Mouse (Mus musculus) myocyte (in vitro differentiated cells): ENCODE data around the gene Gata2. TPM values are rescaled to one million over a fixed set of nuclear protein-coding genes. Genes with fewer than 3 reads are reported as not detected.

Source experiments
- H3K27me3 ChIP-seq: one replicate; pipeline ENCODE4 v1.6.1; 2011; ENCODE audit not compliant: control insufficient read depth, insufficient read depth, insufficient read length
- H3K36me3 ChIP-seq: one replicate; pipeline ENCODE4 v1.6.1; 2011; ENCODE audit not compliant: control insufficient read depth, insufficient read depth
- H3K4me2 ChIP-seq: one replicate; pipeline ENCODE4 v1.6.1; 2011; ENCODE audit warnings: low read depth, control low read depth
- H3K4me3 ChIP-seq: one replicate; pipeline ENCODE4 v1.5.1; 2011; ENCODE audit warnings: mild to moderate bottlenecking, control low read depth, moderate library complexity
- H3K79me2 ChIP-seq: one replicate; pipeline ENCODE4 v1.6.1; 2011; ENCODE audit not compliant: control insufficient read depth, insufficient read depth
- H3ac ChIP-seq: one replicate; pipeline ENCODE4 v1.6.1; 2011; ENCODE audit not compliant: control insufficient read depth, insufficient read length
- CEBPB ChIP-seq: IDR thresholded peaks from 2 replicates; pipeline ENCODE4 v1.6.1; 2011; ENCODE audit warnings: mild to moderate bottlenecking, moderate library complexity; ENCODE audit not compliant: poor library complexity, insufficient read depth, severe bottlenecking
- E2F4 ChIP-seq: IDR thresholded peaks from one replicate; pipeline ENCODE4 v1.6.1; 2011; ENCODE audit warnings: mild to moderate bottlenecking, control low read depth, moderate library complexity; ENCODE audit not compliant: insufficient read depth
- MAX ChIP-seq: IDR thresholded peaks from one replicate; pipeline ENCODE4 v1.6.1; 2011; ENCODE audit warnings: low read depth, mild to moderate bottlenecking, control low read depth
- MYOD1 ChIP-seq, 3 experiments: IDR thresholded peaks; one replicate each; pipeline ENCODE4 v1.6.1; 2011; ENCODE audit warnings: control low read depth in 2 of 3, low read depth in 2 of 3, mild to moderate bottlenecking in 2 of 3, moderate library complexity in 1 of 3; ENCODE audit not compliant: insufficient read length in 2 of 3, control insufficient read depth in 1 of 3
- MYOG ChIP-seq, 3 experiments: IDR thresholded peaks; one replicate each; pipeline ENCODE4 v1.6.1; 2011; ENCODE audit warnings: control low read depth in 2 of 3, low read depth in 2 of 3, mild to moderate bottlenecking in 2 of 3; ENCODE audit not compliant: insufficient read length in 2 of 3, control insufficient read depth in 1 of 3, insufficient read depth in 1 of 3
- POLR2A ChIP-seq: IDR thresholded peaks from one replicate; pipeline ENCODE4 v1.6.1; 2011; ENCODE audit warnings: low read depth, mild to moderate bottlenecking, control low read depth, moderate library complexity; ENCODE audit not compliant: insufficient read length
- POLR2AphosphoS2 ChIP-seq: IDR thresholded peaks from one replicate; pipeline ENCODE4 v1.6.1; 2011; ENCODE audit warnings: low read depth, control low read depth; ENCODE audit not compliant: insufficient read length
- REST ChIP-seq: IDR thresholded peaks from one replicate; pipeline ENCODE4 v1.6.1; 2011; ENCODE audit warnings: mild to moderate bottlenecking, control low read depth, moderate library complexity; ENCODE audit not compliant: insufficient read depth, insufficient read length
- SRF ChIP-seq: IDR thresholded peaks from one replicate; pipeline ENCODE4 v1.6.1; 2011; ENCODE audit warnings: low read depth; ENCODE audit not compliant: control insufficient read depth, insufficient read length
- TCF12 ChIP-seq: IDR thresholded peaks from one replicate; pipeline ENCODE4 v1.6.1; 2011; ENCODE audit warnings: mild to moderate bottlenecking, control low read depth; ENCODE audit not compliant: poor library complexity, insufficient read depth, severe bottlenecking
- TCF3 ChIP-seq: IDR thresholded peaks from one replicate; pipeline ENCODE4 v1.6.1; 2011; ENCODE audit warnings: low read depth, control low read depth; ENCODE audit not compliant: insufficient read length
- USF1 ChIP-seq: IDR thresholded peaks from one replicate; pipeline ENCODE4 v1.6.1; 2011; ENCODE audit warnings: low read depth, mild to moderate bottlenecking, control low read depth, moderate library complexity
- polyA plus RNA-seq: library from polyadenylated mRNA; unstranded; fragments of >200 nt; fragmentation: generic; extraction: Trizol; gene quantifications from one replicate; pipeline ENCODE4 v1.2.1, GENCODE M21; 2012; ENCODE audit warnings: missing spikeins

Gene Gata2
- polyA plus RNA-seq, 1 experiment: 19.3 TPM

DNA sequence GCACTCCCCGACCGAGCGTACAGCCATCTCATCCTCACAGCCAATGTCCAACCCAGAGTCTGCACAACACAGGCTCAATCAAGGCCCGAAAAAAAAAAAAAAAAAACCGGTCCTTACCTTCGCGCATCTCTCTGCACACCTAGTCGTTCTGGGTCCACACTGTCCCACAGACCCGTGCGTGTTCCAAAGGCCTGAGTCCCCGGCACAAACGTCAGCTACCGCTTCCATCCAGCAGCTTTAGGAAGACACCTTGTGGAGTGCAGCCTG, 3.7 kb upstream of the Gata2 start:
- TF ChIP-seq CEBPB (no peak), POLR2A (no peak), TCF3 (no peak), REST (no peak), MYOG (IDR thresholded peaks at IDR 0.05; ENCODE audit: control insufficient read depth in 1 of 3, insufficient read depth in 1 of 3, insufficient read length in 2 of 3, low read depth in 2 of 3) (no peak), MAX (no peak), TCF12 (no peak), E2F4 (no peak), USF1 (no peak), SRF (no peak), POLR2AphosphoS2 (no peak), MYOD1 (IDR thresholded peaks at IDR 0.05; ENCODE audit: control insufficient read depth in 1 of 3, insufficient read length in 2 of 3, low read depth in 2 of 3) (no peak)
- Histone ChIP-seq H3K36me3 (no peaks in the 10 kb centered on the region), H3K79me2 (no peaks in the 10 kb centered on the region), H3K4me3 (no peak overlapping the region), H3K4me2 (no peak overlapping the region), H3K27me3 (no peaks in the 10 kb centered on the region), H3ac (no peak overlapping the region)

- TF ChIP-seq E2F4: no peak
- no peak for TF ChIP-seq POLR2A
- no peak for TF ChIP-seq SRF
- no peak for TF ChIP-seq POLR2AphosphoS2
- no peak for TF ChIP-seq MYOD1 (IDR thresholded peaks at IDR 0.05; ENCODE audit: control insufficient read depth in 1 of 3, insufficient read length in 2 of 3, low read depth in 2 of 3)
- no peak for TF ChIP-seq MAX
- no peak for TF ChIP-seq TCF12
- no peak for TF ChIP-seq REST
- no peak for TF ChIP-seq MYOG (IDR thresholded peaks at IDR 0.05; ENCODE audit: control insufficient read depth in 1 of 3, insufficient read depth in 1 of 3, insufficient read length in 2 of 3, low read depth in 2 of 3)
- no peak for TF ChIP-seq TCF3
- no peak for TF ChIP-seq USF1
- TF ChIP-seq CEBPB: no peak
- no peak overlapping the region for H3K4me2 ChIP-seq
- no peaks in the 10 kb centered on the region for H3K36me3 ChIP-seq
- H3K27me3 ChIP-seq: no peaks in the 10 kb centered on the region
- no peaks in the 10 kb centered on the region for H3K79me2 ChIP-seq
- no peak overlapping the region for H3ac ChIP-seq
- no peak overlapping the region for H3K4me3 ChIP-seq
These were observed 3.2 kb upstream of the Gata2 start for GRCm38 (mm10) chr6:88190310-88191023.

DNA sequence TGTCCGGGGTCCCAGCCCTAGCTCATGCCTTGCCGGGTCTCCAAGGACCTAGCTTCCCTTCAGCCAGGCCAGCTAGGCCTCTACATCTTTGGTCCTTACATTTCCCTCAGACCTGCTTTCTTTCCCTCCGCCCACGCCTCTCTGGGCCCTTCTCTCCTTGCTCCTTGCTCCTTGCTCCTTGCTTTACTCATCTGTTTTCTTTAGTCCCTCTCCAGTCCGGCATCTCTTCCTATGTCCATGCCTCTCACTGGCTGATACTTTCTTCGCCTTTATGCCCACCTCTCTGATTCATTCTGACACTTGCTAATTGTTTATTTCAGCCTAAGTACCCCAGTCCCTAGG, 2.7 kb upstream of the Gata2 start:
- no peak overlapping the region for H3ac ChIP-seq
- TF ChIP-seq E2F4 (no peak), CEBPB (no peak), MYOG (IDR thresholded peaks at IDR 0.05; ENCODE audit: control insufficient read depth in 1 of 3, insufficient read depth in 1 of 3, insufficient read length in 2 of 3, low read depth in 2 of 3) (no peak), POLR2AphosphoS2 (no peak), SRF (no peak), POLR2A (no peak), TCF12 (no peak), USF1 (no peak), MYOD1 (IDR thresholded peaks at IDR 0.05; ENCODE audit: control insufficient read depth in 1 of 3, insufficient read length in 2 of 3, low read depth in 2 of 3) (no peak), REST (no peak), MAX (no peak), TCF3 (no peak)
- H3K27me3 ChIP-seq: no peaks in the 10 kb centered on the region
- no peak overlapping the region for H3K4me2 ChIP-seq
- H3K79me2 ChIP-seq: no peaks in the 10 kb centered on the region
- no peaks in the 10 kb centered on the region for H3K36me3 ChIP-seq
- H3K4me3 ChIP-seq: no peak overlapping the region

GRCm38 (mm10) chr6:88191411-88192070, 2.1 kb upstream of the Gata2 start:
- Histone ChIP-seq H3K79me2 (no peaks in the 10 kb centered on the region), H3ac (no peak overlapping the region), H3K36me3 (no peaks in the 10 kb centered on the region), H3K4me3 (no peak overlapping the region), H3K4me2 (no peak overlapping the region), H3K27me3 (no peaks in the 10 kb centered on the region)
- TF ChIP-seq USF1 (no peak), MYOD1 (IDR thresholded peaks at IDR 0.05; ENCODE audit: control insufficient read depth in 1 of 3, insufficient read length in 2 of 3, low read depth in 2 of 3) (no peak), REST (no peak), MAX (no peak), E2F4 (no peak), TCF12 (no peak), POLR2A (no peak), MYOG (IDR thresholded peaks at IDR 0.05; ENCODE audit: control insufficient read depth in 1 of 3, insufficient read depth in 1 of 3, insufficient read length in 2 of 3, low read depth in 2 of 3) (no peak), CEBPB (no peak)
